In the genomic region with DNA sequence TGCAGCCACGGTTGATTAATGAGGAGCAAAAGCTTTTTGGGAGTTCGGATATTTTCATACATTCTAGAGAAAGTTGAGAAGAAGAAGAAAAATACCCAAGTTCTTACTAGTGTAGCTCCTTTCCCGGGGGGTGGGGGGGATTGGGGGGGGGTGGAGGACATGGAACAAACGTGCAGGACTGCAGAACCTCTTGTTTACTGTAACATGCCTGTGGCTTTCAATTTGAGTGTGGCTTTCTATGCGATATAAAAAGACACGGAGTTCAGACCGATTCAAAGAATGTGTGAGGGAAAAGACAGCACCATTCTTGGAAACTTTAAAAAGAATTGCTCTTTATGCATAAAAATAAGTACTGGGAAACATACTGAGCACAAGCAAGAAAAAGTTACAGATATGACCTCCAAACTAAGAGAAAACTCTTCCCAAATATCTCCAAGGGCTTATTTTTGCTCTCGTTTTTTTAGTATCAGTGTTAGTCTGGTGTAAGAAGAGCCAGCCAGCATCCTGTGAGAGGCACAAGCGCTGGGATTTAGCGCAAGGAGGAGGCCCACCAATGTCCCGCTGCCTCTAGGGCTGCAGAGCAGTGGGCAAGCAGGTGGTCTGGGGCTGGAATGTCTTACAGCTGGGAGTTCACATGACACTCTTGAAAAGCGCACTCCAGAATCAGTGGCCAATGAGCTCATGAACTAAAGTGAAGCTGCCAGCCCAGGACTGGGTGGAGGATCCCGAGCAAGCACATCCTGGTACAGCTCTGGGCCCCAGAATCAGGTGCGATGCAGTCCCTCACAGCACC, we compare ENCODE assay signal across 12 mouse cellular contexts.
DNase-seq lines count a peak whose midpoint lies in the region; ATAC-seq and TF ChIP-seq lines count a peak whose summit lies in the region.
"Had no signal": no experiment of that assay in that cellular context is flagged by ENCODE, and none has a peak within 500 bp of the region (broad histone marks: within the 10 kb centered on the region; RNA-seq: fewer than 3 reads in every experiment).

No protein-coding gene starts in this region.

- peak overlapping the region; percentile 58 for H3K27ac ChIP-seq in kidney, embryonic 16.5 days (ENCODE audit: low read length)
- H3K27ac ChIP-seq in intestine, embryonic 15.5 days: 0 out of 2 replicates have a peak overlapping the region, but pooled peaks have one; percentile 27

- no peaks in the 10 kb centered on the region for H3K9me3 ChIP-seq in kidney, embryonic 16.5 days (ENCODE audit: low read length)
- no peaks in the 10 kb centered on the region for H3K9me3 ChIP-seq in E14TG2a.4 (ENCODE audit: low read length)
- no peaks in the 10 kb centered on the region for H3K9me3 ChIP-seq in intestine, embryonic 15.5 days

- H3K4me3 ChIP-seq in kidney, embryonic 16.5 days (ENCODE audit: low read length): no peak overlapping the region
- peak overlapping the region; percentile 27; the same call in 1 of the 2 replicates for H3K4me3 ChIP-seq in E14TG2a.4 (replicated peaks; ENCODE audit: low read length)
- no peak overlapping the region for H3K4me3 ChIP-seq in intestine, embryonic 15.5 days (replicated peaks)

- ATAC-seq in kidney, embryonic 16.5 days (ENCODE audit: low FRiP score, low TSS enrichment): no peak
- no peak for ATAC-seq in intestine, embryonic 15.5 days
- ATAC-seq: liver, postnatal 0 days had no signal

- no peaks in the 10 kb centered on the region for H3K27me3 ChIP-seq in kidney, embryonic 16.5 days (ENCODE audit: insufficient read depth, low read length)
- H3K27me3 ChIP-seq in E14TG2a.4 (ENCODE audit: insufficient read depth, low read length): peaks cover 2% of the 10 kb centered on the region; the same call in 1 of the 2 replicates
- H3K27me3 ChIP-seq in intestine, embryonic 15.5 days (replicated peaks): no peaks in the 10 kb centered on the region

- no peak overlapping the region for H3K9ac ChIP-seq in kidney, embryonic 16.5 days (replicated peaks; ENCODE audit: low read length)
- no peak overlapping the region for H3K9ac ChIP-seq in intestine, embryonic 15.5 days
- H3K9ac ChIP-seq: liver, postnatal 0 days had no signal

- 55% methylated on average over 14 of the region's 14 CpGs for WGBS in kidney, embryonic 16.5 days
- WGBS in intestine, embryonic 15.5 days: 58% methylated on average over 14 of the region's 14 CpGs

- DNase-seq in kidney, adult 8-10 months: no peak
- peak; percentile 7 for DNase-seq in ZHBTc4 (ENCODE audit: low read depth, low spot score)
- no peak for DNase-seq in spleen, postnatal 14 days (ENCODE audit: low spot score in 2 of 2)
- no peak for DNase-seq in urinary bladder, postnatal 10 days (ENCODE audit: low spot score)
- DNase-seq: cerebellum, adult 9-10 months; heart, postnatal 4 days; kidney, postnatal 10 days; liver, postnatal 0 days; thymus, postnatal 14 days had no signal

- TF ChIP-seq CTCF in E14TG2a.4 (conservative IDR thresholded peaks at IDR 0.05; ENCODE audit: low read length): no peak

- no peaks in the 10 kb centered on the region for H3K36me3 ChIP-seq in kidney, embryonic 16.5 days (ENCODE audit: insufficient read depth, low read length)
- no peaks in the 10 kb centered on the region for H3K36me3 ChIP-seq in E14TG2a.4 (ENCODE audit: insufficient read depth, low read length)
- H3K36me3 ChIP-seq in intestine, embryonic 15.5 days: no peaks in the 10 kb centered on the region

- no peak overlapping the region for H3K4me2 ChIP-seq in kidney, embryonic 16.5 days (replicated peaks; ENCODE audit: low read depth, low read length)
- H3K4me2 ChIP-seq in intestine, embryonic 15.5 days (replicated peaks): no peak overlapping the region

- no peaks in the 10 kb centered on the region for H3K4me1 ChIP-seq in kidney, embryonic 16.5 days (ENCODE audit: insufficient read depth, low read length)
- H3K4me1 ChIP-seq in E14TG2a.4 (replicated peaks; ENCODE audit: low read depth, low read length): peaks cover 9% of the 10 kb centered on the region
- H3K4me1 ChIP-seq in intestine, embryonic 15.5 days (replicated peaks): peaks cover 6% of the 10 kb centered on the region
